Mouse (Mus musculus) NIH3T3 (cell line): Measurements from ENCODE around the gene Znrf3.

Experiments used
- DNase-seq: peaks from one replicate; pipeline ENCODE4 v3.0.0-alpha.2; 2012; ENCODE audit warnings: low read depth

The Znrf3 gene

GRCm38 (mm10) chr11:5442590-5443021 is 2.0 kb downstream of the Znrf3 start:
- DNase-seq, result no peak

GRCm38 (mm10) chr11:5437646-5438045 is 7.0 kb downstream of the Znrf3 start:
- DNase-seq, result no peak

DNA sequence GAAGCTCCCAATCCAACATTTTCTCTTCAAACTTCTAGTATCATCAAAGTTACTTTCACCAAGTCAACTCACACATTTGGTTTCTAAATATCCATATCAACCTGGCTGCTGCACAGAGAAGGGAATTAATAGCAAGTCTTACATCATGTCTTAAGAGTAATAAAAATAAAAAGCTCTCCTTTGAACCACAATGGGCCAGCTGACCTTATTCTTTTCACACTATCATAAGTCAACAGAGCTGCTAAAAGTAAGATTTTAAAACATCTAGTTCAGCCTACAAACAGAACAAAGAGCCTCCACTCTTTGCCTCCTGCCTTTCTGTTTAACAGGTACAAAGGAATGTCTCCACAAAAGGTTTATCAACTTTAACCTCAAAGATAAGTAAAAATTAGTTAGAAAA is 7.7 kb downstream of the Znrf3 start:
- DNase-seq, result no peak

- DNase-seq, result no peak
Measured at GRCm38 (mm10) chr11:5435493-5435892, 9.2 kb downstream of the Znrf3 start.

GRCm38 (mm10) chr11:5432330-5432729 is 12.3 kb downstream of the Znrf3 start:
- DNase-seq, result no peak

DNA sequence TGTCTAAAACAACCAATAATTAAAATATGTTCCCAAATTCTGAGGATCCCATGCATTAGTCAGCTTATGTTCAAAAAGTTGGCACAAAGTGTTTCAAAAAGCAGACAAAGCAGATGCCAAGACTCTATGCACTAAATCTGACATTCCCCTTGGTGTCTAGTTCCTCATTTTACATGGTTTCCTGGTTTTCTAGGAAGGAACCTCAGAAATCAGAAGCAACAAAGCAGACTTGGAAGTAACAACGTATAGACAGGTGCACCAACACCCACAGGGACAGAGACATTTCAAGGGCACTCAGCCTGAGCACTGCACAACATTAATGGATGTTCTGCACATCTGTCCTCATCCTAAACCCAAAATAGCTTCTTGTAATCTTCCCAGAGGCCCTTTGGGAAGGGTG is 13.8 kb downstream of the Znrf3 start:
- no peak for DNase-seq

- DNase-seq, result no peak
Measured at GRCm38 (mm10) chr11:5429396-5430190, 15.1 kb downstream of the Znrf3 start.

GRCm38 (mm10) chr11:5427251-5427650 is 17.4 kb downstream of the Znrf3 start:
- DNase-seq, result no peak

GRCm38 (mm10) chr11:5426317-5426716 is 18.3 kb downstream of the Znrf3 start:
- DNase-seq, result no peak

- no peak for DNase-seq
Measured at GRCm38 (mm10) chr11:5425106-5425505, 19.5 kb downstream of the Znrf3 start.

DNA sequence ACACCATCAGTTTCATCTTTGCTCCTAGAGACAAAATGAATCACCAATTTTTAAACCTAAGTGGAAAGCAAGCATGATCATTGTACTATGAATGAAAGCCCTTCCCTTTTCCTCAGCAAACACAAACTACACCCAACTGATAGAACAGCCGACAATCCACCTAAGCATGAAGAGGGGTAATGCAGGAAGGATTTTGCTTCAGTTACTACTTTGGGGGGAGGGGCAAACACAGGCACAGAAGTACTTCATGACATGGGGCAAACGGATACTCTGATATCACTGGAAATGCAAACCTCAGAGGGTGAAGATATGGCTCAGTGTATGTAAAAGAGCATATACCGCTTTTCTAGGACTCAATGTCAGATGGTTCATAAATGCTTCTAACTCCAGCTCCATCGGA is 20.5 kb downstream of the Znrf3 start:
- DNase-seq, result no peak

- DNase-seq, result no peak
Measured at GRCm38 (mm10) chr11:5423000-5423399, 21.6 kb downstream of the Znrf3 start.

GRCm38 (mm10) chr11:5422252-5422636 is 22.4 kb downstream of the Znrf3 start:
- DNase-seq, result no peak

GRCm38 (mm10) chr11:5421506-5422251 is 23.0 kb downstream of the Znrf3 start:
- peak; percentile 74 for DNase-seq

DNA sequence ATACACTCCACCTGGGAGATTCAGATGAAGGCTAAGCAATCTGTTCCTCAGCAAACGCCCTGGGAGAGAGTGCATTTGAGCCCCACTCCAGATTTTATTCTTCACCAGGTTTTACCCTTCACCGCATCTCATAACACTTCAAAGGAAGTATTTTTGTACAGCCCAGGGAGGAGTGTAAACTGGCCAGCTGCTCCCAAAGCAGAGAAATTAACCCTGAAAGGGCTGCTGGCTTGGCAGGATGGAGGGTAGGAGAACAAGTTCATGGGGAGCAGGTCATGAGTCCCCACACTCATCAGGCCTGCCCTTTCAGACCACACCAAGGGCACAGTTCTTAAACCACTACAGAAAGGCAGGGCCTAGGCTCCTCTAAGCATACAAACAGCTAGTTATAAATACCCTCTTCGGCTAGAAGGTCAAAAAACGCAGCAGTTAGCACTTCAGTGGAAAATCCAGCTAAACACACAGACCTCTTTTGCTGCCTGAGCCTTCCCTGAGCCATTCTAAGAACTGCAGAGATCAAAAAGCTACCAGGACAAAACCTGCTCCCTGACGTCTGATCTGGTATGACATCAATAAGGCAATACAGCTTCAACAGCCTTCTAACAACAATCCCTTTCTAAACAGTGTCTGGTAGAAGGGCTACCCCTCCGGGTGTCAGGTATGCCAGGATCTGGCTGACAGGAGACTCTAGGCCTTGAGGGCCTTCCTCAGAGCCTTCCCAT is 28.9 kb downstream of the Znrf3 start:
- no peak for DNase-seq

DNA sequence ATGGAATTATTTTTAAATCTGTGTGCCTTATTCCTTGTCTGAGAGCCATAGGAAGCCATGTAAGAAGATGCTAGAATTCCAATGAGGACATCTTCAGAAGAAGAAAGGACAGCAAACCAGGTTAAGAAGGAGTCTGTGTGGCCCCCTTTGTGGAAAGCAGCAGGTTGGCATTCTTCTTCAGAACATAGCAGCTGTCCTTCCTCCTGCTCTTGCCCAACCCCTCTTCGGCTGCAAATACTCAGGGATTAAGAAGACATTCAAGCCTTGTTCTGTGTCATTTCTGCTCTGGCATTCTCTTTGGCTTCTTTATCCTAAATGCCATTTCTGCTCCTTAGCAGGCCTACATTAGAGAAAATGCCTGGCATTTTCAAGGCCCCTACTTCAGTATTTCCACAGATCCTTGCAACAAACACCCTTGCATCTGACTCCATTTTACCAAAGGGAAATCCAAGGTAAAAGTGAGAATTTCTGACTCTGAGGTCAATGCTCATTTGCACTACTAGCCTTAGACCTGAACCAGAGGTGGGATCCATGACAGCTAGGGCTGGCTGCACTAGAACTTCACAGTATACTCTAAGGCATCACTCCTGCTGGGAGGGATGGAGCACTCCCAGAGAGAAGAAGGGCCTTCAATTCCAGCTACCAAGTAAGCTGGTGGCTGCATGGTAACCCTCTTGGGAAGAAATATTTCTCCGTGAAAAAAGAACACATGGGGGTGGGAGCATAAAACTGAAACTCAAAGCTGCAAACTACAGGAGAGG is 29.6 kb downstream of the Znrf3 start:
- no peak for DNase-seq

DNA sequence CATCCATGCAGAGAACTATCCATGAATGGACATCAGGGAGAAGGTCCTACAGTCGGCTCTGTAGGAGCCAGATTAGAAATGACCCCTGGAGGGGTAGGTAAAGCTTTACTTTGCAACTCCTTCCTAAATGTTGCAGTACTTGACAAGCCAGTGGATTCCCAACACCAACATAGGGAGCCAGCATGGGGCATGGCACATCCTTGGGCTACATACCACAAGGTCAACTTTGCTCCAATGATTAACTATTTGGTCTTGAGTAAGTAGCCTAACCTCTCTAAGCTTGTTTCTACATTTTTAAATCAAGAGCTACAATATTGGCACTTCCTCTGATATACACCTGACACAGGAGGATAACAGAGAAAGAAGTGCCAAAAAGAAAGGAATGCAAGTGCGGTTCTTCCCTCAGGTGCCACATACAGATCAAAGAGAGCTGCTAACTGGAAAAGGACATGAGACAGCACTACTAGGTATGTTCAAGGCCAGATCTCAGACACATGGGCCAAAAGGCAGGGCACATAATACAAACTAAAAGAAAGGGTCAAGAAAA is 31.9 kb downstream of the Znrf3 start:
- DNase-seq, result no peak

GRCm38 (mm10) chr11:5411577-5411976 is 33.1 kb downstream of the Znrf3 start:
- DNase-seq, result no peak

- DNase-seq, result no peak
Measured at GRCm38 (mm10) chr11:5404180-5404579, 40.5 kb downstream of the Znrf3 start.

- no peak for DNase-seq
Measured at GRCm38 (mm10) chr11:5402127-5402733, 42.4 kb downstream of the Znrf3 start.
